Mouse (Mus musculus) forebrain, postnatal 0 days (tissue): ENCODE measurements around the gene Rora. TPM values are rescaled to one million over a fixed set of nuclear protein-coding genes. Genes with fewer than 3 reads are reported as not detected.

Experiments
- ATAC-seq: fragments of 200-750 bp; cut with Nextera tagmentation; 2 replicates; pipeline ENCODE4 v1.8.0; 2017; ENCODE audit warnings: mild to moderate bottlenecking, moderate library complexity
- DNase-seq: peaks from one replicate; pipeline ENCODE4 v3.0.0-alpha.2; 2015
- H3K27ac ChIP-seq: fragments of 300-500 bp; sonication (generic); 2 replicates; pipeline ENCODE4 v1.5.1; 2014; ENCODE audit warnings: low read depth, mild to moderate bottlenecking, antibody characterized with exemption, low read length, moderate library complexity, mixed read lengths
- H3K27me3 ChIP-seq: fragments of 300-500 bp; sonication (generic); 2 replicates; pipeline ENCODE4 v1.6.1; 2014; ENCODE audit warnings: mild to moderate bottlenecking, low read length, mixed read lengths; ENCODE audit not compliant: insufficient read depth
- H3K36me3 ChIP-seq: fragments of 300-500 bp; sonication (generic); 2 replicates; pipeline ENCODE4 v1.6.1; 2014; ENCODE audit warnings: mild to moderate bottlenecking, moderate library complexity; ENCODE audit not compliant: insufficient read depth
- H3K4me1 ChIP-seq: fragments of 300-500 bp; sonication (generic); 2 replicates; pipeline ENCODE4 v1.6.1; 2014; ENCODE audit warnings: antibody characterized with exemption; ENCODE audit not compliant: insufficient read depth
- H3K4me2 ChIP-seq: fragments of 300-500 bp; sonication (generic); 2 replicates; pipeline ENCODE4 v1.6.1; 2014; ENCODE audit warnings: low read depth, mild to moderate bottlenecking, moderate library complexity
- H3K4me3 ChIP-seq: fragments of 300-500 bp; sonication (generic); 2 replicates; pipeline ENCODE4 v1.5.1; 2014; ENCODE audit warnings: low read depth, low read length, mixed read lengths
- H3K9ac ChIP-seq: fragments of 300-500 bp; sonication (generic); 2 replicates; pipeline ENCODE4 v1.6.1; 2014; ENCODE audit warnings: mild to moderate bottlenecking
- H3K9me3 ChIP-seq: fragments of 300-500 bp; sonication (generic); 2 replicates; pipeline ENCODE4 v1.6.1; 2016; ENCODE audit warnings: low read length
- CTCF ChIP-seq: sonication (generic); IDR thresholded peaks from 2 replicates; pipeline ENCODE4 v1.5.1; 2016; ENCODE audit warnings: antibody characterized with exemption, control low read depth, low read depth
- WGBS: fragments of 180-500 bp; shearing (Covaris S2); extraction: QIAGEN DNeasy Blood & Tissue Kit; methylation state at CpG from one replicate; pipeline ENCODE4 v1.1.7; 2014; 5-methylcytosine and 5-hydroxymethylcytosine counted together
- polyA plus RNA-seq: library from polyadenylated mRNA; unstranded; fragments of >200 nt; fragmentation: Nextera tagmentation; extraction: Ambion mirVana; gene quantifications from 2 replicates; pipeline ENCODE4 v1.2.1, GENCODE M21; 2015
- total RNA-seq: library from RNA; depleted of rRNA; stranded (reverse); fragments of >200 nt; gene quantifications from 2 replicates; pipeline ENCODE4 v1.2.3, GENCODE M21; 2014

Rora gene
- total and polyA plus RNA-seq, 2 experiments from 2014 or later = 9.8 to 23.9 TPM

GRCm38 (mm10) chr9:69339829-69340228, 686.2 kb downstream of the Rora start:
- Histone ChIP-seq H3K27me3 (no peaks in the 10 kb centered on the region), H3K9ac (no peak overlapping the region), H3K4me3 (no peak overlapping the region), H3K27ac (no peak overlapping the region), H3K4me2 (no peak overlapping the region), H3K36me3 (no peaks in the 10 kb centered on the region), H3K9me3 (no peaks in the 10 kb centered on the region), H3K4me1 (no peaks in the 10 kb centered on the region)
- no peak for TF ChIP-seq CTCF
- no peak for DNase-seq
- WGBS = 84% methylated on average over 6 of the region's 6 CpGs
- no peak for ATAC-seq

DNA sequence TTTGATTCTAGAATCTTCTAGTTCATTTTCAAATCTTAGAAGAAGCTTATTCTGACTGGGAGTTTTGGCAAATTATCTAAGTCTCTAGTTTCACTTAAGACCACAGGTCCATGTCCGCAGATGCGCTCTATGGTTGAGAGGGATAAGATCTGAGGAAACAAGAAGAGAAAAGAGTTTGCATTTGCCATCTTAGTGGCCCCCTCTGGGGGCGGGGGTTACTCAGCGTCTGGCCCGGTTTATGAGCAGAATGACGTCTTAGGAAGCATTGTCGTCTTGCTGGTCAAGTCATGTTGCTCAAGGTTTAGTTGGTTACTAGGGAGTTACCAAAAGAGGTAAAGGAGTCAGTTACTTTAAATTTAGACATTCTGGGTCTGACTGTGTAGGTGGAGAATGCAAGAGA, 686.8 kb downstream of the Rora start:
- WGBS = 91% methylated on average over 7 of the region's 7 CpGs
- ATAC-seq (no peak), DNase-seq (no peak)
- no peak for TF ChIP-seq CTCF
- H3K27ac ChIP-seq = no peak overlapping the region
- H3K9ac ChIP-seq = no peak overlapping the region
- H3K27me3 ChIP-seq = no peaks in the 10 kb centered on the region
- no peak overlapping the region for H3K4me2 ChIP-seq
- no peaks in the 10 kb centered on the region for H3K9me3 ChIP-seq
- H3K36me3 ChIP-seq = no peaks in the 10 kb centered on the region
- no peaks in the 10 kb centered on the region for H3K4me1 ChIP-seq
- H3K4me3 ChIP-seq = no peak overlapping the region

GRCm38 (mm10) chr9:69343881-69344280, 690.3 kb downstream of the Rora start:
- DNase-seq = no peak
- H3K9ac ChIP-seq = no peak overlapping the region
- H3K9me3 ChIP-seq = no peaks in the 10 kb centered on the region
- no peak overlapping the region for H3K27ac ChIP-seq
- ATAC-seq = no peak
- no peak for TF ChIP-seq CTCF
- H3K4me1 ChIP-seq = no peaks in the 10 kb centered on the region
- H3K27me3 ChIP-seq = no peaks in the 10 kb centered on the region
- H3K36me3 ChIP-seq = no peaks in the 10 kb centered on the region
- H3K4me2 ChIP-seq = no peak overlapping the region
- 83% methylated on average over 10 of the region's 10 CpGs for WGBS
- no peak overlapping the region for H3K4me3 ChIP-seq

- Histone ChIP-seq H3K27ac (no peak overlapping the region), H3K4me2 (no peak overlapping the region), H3K9ac (no peak overlapping the region), H3K36me3 (no peaks in the 10 kb centered on the region), H3K4me3 (no peak overlapping the region), H3K27me3 (no peaks in the 10 kb centered on the region), H3K9me3 (no peaks in the 10 kb centered on the region), H3K4me1 (no peaks in the 10 kb centered on the region)
- no peak for DNase-seq
- TF ChIP-seq CTCF = no peak
- ATAC-seq = no peak
- 73% methylated on average over 6 of the region's 6 CpGs for WGBS
Observed at GRCm38 (mm10) chr9:69345550-69345949, 692.0 kb downstream of the Rora start.

DNA sequence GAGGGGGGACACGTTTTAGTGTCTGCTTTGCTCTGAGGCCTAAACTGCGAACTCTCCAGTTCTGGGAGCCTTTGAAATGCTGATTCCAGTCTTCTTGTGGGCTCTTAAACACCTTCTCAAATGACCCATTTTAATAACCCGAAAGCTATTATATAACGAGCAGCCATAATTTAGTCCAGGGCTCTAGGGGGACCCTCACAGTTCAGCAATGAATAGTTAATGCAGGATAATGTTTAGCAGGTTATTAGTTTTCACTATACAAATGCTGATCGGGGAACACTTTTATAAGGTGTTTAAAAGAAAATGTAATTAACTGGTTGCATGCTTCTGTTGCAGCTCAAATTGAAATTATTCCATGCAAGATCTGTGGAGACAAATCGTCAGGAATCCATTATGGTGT, 694.2 kb downstream of the Rora start:
- no peak for TF ChIP-seq CTCF
- no peak overlapping the region for H3K4me3 ChIP-seq
- no peaks in the 10 kb centered on the region for H3K27me3 ChIP-seq
- H3K27ac ChIP-seq = no peak overlapping the region
- no peak overlapping the region for H3K9ac ChIP-seq
- ATAC-seq (no peak), DNase-seq (no peak)
- H3K4me1 ChIP-seq = no peaks in the 10 kb centered on the region
- WGBS = 29% methylated on average over 6 of the region's 6 CpGs
- no peaks in the 10 kb centered on the region for H3K9me3 ChIP-seq
- H3K4me2 ChIP-seq = no peak overlapping the region
- no peaks in the 10 kb centered on the region for H3K36me3 ChIP-seq

DNA sequence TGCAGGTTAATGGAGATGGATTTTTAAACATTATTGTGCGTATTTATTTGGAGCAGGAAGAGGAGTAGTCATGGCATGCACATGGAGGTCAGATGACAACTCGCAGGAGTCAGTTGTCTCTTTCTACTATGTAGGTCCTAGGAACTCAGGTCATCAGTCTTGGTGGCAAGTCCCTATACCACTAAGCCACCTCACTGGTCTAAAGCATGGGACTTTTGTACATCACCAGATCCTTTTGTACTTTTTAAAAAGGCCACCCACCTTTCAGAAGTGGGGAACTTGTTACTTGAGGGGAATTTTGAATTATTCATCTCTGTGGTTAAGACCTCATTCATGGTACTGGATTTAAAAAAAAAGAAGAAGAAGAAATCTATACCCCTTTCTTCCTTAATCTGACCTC, 696.0 kb downstream of the Rora start:
- Histone ChIP-seq H3K9me3 (no peaks in the 10 kb centered on the region), H3K4me1 (no peaks in the 10 kb centered on the region), H3K36me3 (no peaks in the 10 kb centered on the region), H3K4me2 (no peak overlapping the region), H3K27me3 (no peaks in the 10 kb centered on the region), H3K9ac (no peak overlapping the region), H3K27ac (no peak overlapping the region), H3K4me3 (no peak overlapping the region)
- 83% methylated on average over 2 of the region's 2 CpGs for WGBS
- DNase-seq (no peak), ATAC-seq (no peak)
- no peak for TF ChIP-seq CTCF

DNA sequence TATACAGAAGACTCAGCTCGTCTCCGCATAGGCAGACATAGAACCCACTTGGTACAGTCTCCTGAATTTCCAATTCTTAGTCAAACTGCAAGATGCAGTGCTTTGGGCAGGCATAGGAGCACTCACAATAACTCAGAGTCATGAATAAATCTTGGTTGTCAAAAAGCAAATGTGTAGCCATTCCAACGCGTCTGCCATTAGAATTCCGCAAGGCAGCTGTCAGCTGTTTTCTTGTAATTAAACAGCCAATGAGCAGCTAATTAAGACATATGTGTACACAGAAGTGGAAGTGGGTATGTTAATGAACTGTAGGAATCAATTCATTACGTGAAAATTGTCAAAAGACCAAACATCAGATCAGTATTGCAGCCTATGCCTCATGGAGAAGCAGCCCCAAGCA, 700.6 kb downstream of the Rora start:
- Histone ChIP-seq H3K9ac (no peak overlapping the region), H3K36me3 (no peaks in the 10 kb centered on the region), H3K4me2 (no peak overlapping the region), H3K27me3 (no peaks in the 10 kb centered on the region), H3K4me3 (no peak overlapping the region), H3K27ac (no peak overlapping the region), H3K4me1 (0 out of 2 replicates have a peak, but pooled peaks cover 4% of the 10 kb centered on the region), H3K9me3 (no peaks in the 10 kb centered on the region)
- TF ChIP-seq CTCF = no peak
- 30% methylated on average over 6 of the region's 6 CpGs for WGBS
- ATAC-seq = peak; percentile 82
- DNase-seq = peak; percentile 74

DNA sequence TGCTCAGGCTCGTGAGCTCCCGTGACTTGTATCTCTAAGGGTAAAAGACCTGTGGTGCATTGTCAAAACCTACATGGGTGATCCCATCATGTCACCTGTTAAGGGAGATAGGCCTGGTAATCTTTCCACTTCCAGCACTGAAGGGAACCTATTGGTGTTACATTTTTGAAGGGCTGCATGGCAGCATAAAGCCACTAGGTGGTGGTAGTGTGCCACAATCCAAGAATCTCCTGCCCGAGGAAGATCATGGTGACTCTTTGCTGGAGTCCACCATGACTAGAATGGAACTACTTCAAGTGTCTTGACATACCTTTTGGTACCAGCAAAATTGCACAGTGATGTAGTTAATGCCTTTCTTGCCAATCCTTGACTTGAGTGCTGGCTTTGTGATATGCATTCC, 704.2 kb downstream of the Rora start:
- Histone ChIP-seq H3K27me3 (no peaks in the 10 kb centered on the region), H3K36me3 (no peaks in the 10 kb centered on the region), H3K4me3 (no peak overlapping the region), H3K4me2 (no peak overlapping the region), H3K9me3 (no peaks in the 10 kb centered on the region), H3K27ac (no peak overlapping the region), H3K9ac (no peak overlapping the region), H3K4me1 (0 out of 2 replicates have a peak, but pooled peaks cover 4% of the 10 kb centered on the region)
- DNase-seq (peak; percentile 81), ATAC-seq (no peak)
- peak; percentile 93 for TF ChIP-seq CTCF
- 26% methylated on average over 3 of the region's 3 CpGs for WGBS
